Mouse (Mus musculus): Measurements from ENCODE around the gene Olfr763. TPM values are rescaled to one million over a fixed set of nuclear protein-coding genes. Genes with fewer than 3 reads are reported as not detected.
A peak's percentile ranks its signal among the peaks of the same experiment; 100 is the strongest.

Olfr763 gene
- polyA plus RNA-seq (2015; fragmentation: Nextera tagmentation; extraction: Ambion mirVana) = not detected in 2 replicates

DNA sequence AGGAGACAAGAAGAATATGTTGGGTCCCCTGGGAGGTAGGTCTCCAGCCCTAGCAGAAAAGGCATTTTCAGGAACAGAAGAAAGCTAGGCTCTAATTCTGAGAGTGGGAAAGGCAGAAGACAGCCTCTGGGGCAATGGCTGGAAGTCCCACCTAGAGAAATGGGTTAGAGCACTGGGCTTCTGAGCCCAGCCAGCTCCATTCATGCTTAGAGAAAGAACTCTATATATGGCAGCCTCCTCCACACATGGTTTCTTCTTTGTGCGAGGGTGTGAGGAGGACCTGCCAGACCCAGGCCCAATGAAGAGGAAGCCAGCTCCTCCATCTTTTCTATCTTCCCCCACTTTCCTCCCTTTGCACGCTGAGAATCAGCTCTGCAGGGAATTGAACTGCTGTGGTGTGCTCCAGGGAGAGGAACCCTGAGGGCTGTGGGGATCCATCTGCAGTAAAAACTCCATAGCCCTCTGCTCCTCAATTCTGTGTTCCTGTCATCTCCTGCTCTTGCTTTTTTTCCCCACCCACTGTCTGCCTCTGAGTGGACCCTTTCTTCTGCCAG, at the start of gene Olfr763:
Olfr763 (plus strand) TSS at position 504 of the 554 bp plus-strand sequence.
- Histone ChIP-seq H3K4me2 (ENCODE audit: low read length) (no peak within 1 kb of the TSS), H3K9me3 (ENCODE audit: control insufficient read depth, low read length) (no peaks in the 10 kb centered on the region), H3K9ac (ENCODE audit: low read depth, low read length) (no peak within 1 kb of the TSS), H3K27ac (ENCODE audit: low read depth, low read length) (no peak within 1 kb of the TSS), H3K4me1 (ENCODE audit: control insufficient read depth, insufficient read depth, low read depth, low read length) (no peaks in the 10 kb centered on the region), H3K36me3 (ENCODE audit: control insufficient read depth, insufficient read depth, low read length) (no peaks in the 10 kb centered on the region), H3K4me3 (ENCODE audit: low read length) (no peak within 1 kb of the TSS), H3K27me3 (replicated peaks; ENCODE audit: control insufficient read depth, insufficient read depth, low read length) (no peaks in the 10 kb centered on the region)
- ATAC-seq = no peak
- 56% methylated on average over 2 of the region's 2 CpGs for WGBS

- H3K27ac ChIP-seq (ENCODE audit: low read depth, low read length) = no peak overlapping the region
- no peaks in the 10 kb centered on the region for H3K9me3 ChIP-seq (ENCODE audit: control insufficient read depth, low read length)
- ATAC-seq = no peak
- 76% methylated on average over 2 of the region's 2 CpGs for WGBS
- H3K4me3 ChIP-seq (ENCODE audit: low read length) = no peak overlapping the region
- no peaks in the 10 kb centered on the region for H3K27me3 ChIP-seq (replicated peaks; ENCODE audit: control insufficient read depth, insufficient read depth, low read length)
- H3K4me2 ChIP-seq (ENCODE audit: low read length) = no peak overlapping the region
- H3K9ac ChIP-seq (ENCODE audit: low read depth, low read length) = no peak overlapping the region
- no peaks in the 10 kb centered on the region for H3K36me3 ChIP-seq (ENCODE audit: control insufficient read depth, insufficient read depth, low read length)
- H3K4me1 ChIP-seq (ENCODE audit: control insufficient read depth, insufficient read depth, low read depth, low read length) = no peaks in the 10 kb centered on the region
These were observed 45.6 kb upstream of the Olfr763 start for GRCm38 (mm10) chr10:128964961-128965360.

DNA sequence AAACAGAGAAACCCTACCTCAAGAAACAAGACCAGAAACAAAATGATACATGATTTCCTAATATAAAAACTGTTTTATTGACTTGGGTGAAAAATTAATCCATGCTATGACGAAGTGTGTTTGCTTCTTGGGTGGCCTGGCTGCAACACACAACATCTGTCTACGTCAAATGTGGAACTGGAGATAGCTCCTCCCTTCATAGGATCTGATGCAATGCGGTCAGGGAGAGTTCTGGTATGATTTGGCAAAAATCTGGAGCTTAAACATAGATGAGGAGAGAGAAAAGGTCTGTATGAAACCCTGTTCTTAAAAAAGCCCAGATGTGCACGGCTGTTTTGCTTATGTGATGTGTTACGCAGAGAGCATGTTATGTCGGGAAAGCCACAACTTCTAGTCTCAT, 44.7 kb upstream of the Olfr763 start:
- no peaks in the 10 kb centered on the region for H3K27me3 ChIP-seq (replicated peaks; ENCODE audit: control insufficient read depth, insufficient read depth, low read length)
- WGBS = 87% methylated on average over 6 of the region's 6 CpGs
- no peaks in the 10 kb centered on the region for H3K4me1 ChIP-seq (ENCODE audit: control insufficient read depth, insufficient read depth, low read depth, low read length)
- H3K4me2 ChIP-seq (ENCODE audit: low read length) = no peak overlapping the region
- H3K9ac ChIP-seq (ENCODE audit: low read depth, low read length) = no peak overlapping the region
- no peak for ATAC-seq
- no peak overlapping the region for H3K27ac ChIP-seq (ENCODE audit: low read depth, low read length)
- H3K36me3 ChIP-seq (ENCODE audit: control insufficient read depth, insufficient read depth, low read length) = no peaks in the 10 kb centered on the region
- H3K9me3 ChIP-seq (ENCODE audit: control insufficient read depth, low read length) = no peaks in the 10 kb centered on the region
- H3K4me3 ChIP-seq (ENCODE audit: low read length) = no peak overlapping the region

- H3K9ac ChIP-seq (ENCODE audit: low read depth, low read length) = no peak overlapping the region
- H3K4me2 ChIP-seq (ENCODE audit: low read length) = no peak overlapping the region
- H3K4me1 ChIP-seq (ENCODE audit: control insufficient read depth, insufficient read depth, low read depth, low read length) = no peaks in the 10 kb centered on the region
- WGBS = 41% methylated on average over 1 of the region's 1 CpGs
- no peak overlapping the region for H3K27ac ChIP-seq (ENCODE audit: low read depth, low read length)
- no peak overlapping the region for H3K4me3 ChIP-seq (ENCODE audit: low read length)
- H3K36me3 ChIP-seq (ENCODE audit: control insufficient read depth, insufficient read depth, low read length) = no peaks in the 10 kb centered on the region
- ATAC-seq = no peak
- no peaks in the 10 kb centered on the region for H3K9me3 ChIP-seq (ENCODE audit: control insufficient read depth, low read length)
- H3K27me3 ChIP-seq (replicated peaks; ENCODE audit: control insufficient read depth, insufficient read depth, low read length) = no peaks in the 10 kb centered on the region
These were observed 42.2 kb upstream of the Olfr763 start for GRCm38 (mm10) chr10:128968341-128968749.

DNA sequence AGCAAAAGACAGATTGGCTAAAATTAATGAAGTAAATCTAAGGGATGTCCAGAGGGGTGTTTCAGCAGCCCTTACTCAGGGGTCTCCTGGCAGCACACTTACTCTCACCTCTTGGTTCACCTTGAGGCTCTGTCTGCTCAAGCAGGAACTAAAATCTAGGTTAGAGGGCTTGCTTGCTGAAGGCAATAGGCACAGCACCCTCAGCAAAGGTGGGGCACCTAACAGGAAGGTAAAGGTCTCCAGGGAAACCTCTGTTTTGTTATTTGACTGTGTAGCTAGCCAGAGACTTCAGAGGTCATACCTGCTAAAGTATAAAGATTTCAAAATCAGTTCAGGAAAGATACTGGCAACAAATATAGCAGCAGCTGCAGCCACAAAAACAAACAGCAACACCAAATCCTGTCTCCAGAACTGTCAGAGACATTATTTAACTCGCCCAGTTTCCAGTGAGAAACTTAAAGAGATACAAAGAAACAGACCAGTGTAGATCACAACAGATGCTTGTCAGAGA, 39.8 kb upstream of the Olfr763 start:
- no peak overlapping the region for H3K4me2 ChIP-seq (ENCODE audit: low read length)
- no peak for ATAC-seq
- 58% methylated on average over 1 of the region's 1 CpGs for WGBS

DNA sequence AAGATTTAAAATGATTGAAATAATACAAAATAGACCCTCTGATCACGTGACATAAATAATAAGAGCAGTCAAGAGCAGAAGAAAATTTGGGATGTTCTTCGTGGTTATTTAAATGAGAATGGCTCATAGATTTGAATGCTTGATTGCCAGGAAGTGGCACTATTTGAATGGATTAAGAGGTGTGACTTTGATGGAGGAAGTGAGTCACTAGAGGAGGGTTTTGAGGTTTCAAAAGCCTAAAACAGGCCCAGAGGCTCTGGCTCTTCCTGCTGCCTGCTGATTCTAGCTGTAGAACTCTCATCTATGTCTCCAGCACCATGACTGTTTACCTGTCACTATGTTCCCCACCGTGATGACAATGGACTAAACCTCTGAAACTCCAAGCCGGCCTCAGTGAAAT, 37.8 kb upstream of the Olfr763 start:
- no peaks in the 10 kb centered on the region for H3K4me1 ChIP-seq (ENCODE audit: control insufficient read depth, insufficient read depth, low read depth, low read length)
- no peak for ATAC-seq
- H3K4me2 ChIP-seq (ENCODE audit: low read length) = no peak overlapping the region
- 71% methylated on average over 4 of the region's 4 CpGs for WGBS
- no peaks in the 10 kb centered on the region for H3K9me3 ChIP-seq (ENCODE audit: control insufficient read depth, low read length)
- H3K27ac ChIP-seq (ENCODE audit: low read depth, low read length) = no peak overlapping the region
- no peaks in the 10 kb centered on the region for H3K36me3 ChIP-seq (ENCODE audit: control insufficient read depth, insufficient read depth, low read length)
- no peak overlapping the region for H3K9ac ChIP-seq (ENCODE audit: low read depth, low read length)
- no peaks in the 10 kb centered on the region for H3K27me3 ChIP-seq (replicated peaks; ENCODE audit: control insufficient read depth, insufficient read depth, low read length)
- H3K4me3 ChIP-seq (ENCODE audit: low read length) = no peak overlapping the region

More for the DNA sequence above, 39.8 kb upstream of the Olfr763 start:
- Histone ChIP-seq H3K9ac (ENCODE audit: low read depth, low read length) (no peak overlapping the region), H3K9me3 (ENCODE audit: control insufficient read depth, low read length) (no peaks in the 10 kb centered on the region), H3K36me3 (ENCODE audit: control insufficient read depth, insufficient read depth, low read length) (no peaks in the 10 kb centered on the region), H3K4me3 (ENCODE audit: low read length) (no peak overlapping the region), H3K4me1 (ENCODE audit: control insufficient read depth, insufficient read depth, low read depth, low read length) (no peaks in the 10 kb centered on the region), H3K27me3 (replicated peaks; ENCODE audit: control insufficient read depth, insufficient read depth, low read length) (no peaks in the 10 kb centered on the region), H3K27ac (ENCODE audit: low read depth, low read length) (no peak overlapping the region)

- no peak for ATAC-seq
- Histone ChIP-seq H3K36me3 (ENCODE audit: control insufficient read depth, insufficient read depth, low read length) (no peaks in the 10 kb centered on the region), H3K9me3 (ENCODE audit: control insufficient read depth, low read length) (no peaks in the 10 kb centered on the region), H3K27me3 (replicated peaks; ENCODE audit: control insufficient read depth, insufficient read depth, low read length) (no peaks in the 10 kb centered on the region), H3K4me1 (ENCODE audit: control insufficient read depth, insufficient read depth, low read depth, low read length) (no peaks in the 10 kb centered on the region), H3K4me3 (ENCODE audit: low read length) (no peak overlapping the region), H3K9ac (ENCODE audit: low read depth, low read length) (no peak overlapping the region), H3K27ac (ENCODE audit: low read depth, low read length) (no peak overlapping the region), H3K4me2 (ENCODE audit: low read length) (no peak overlapping the region)
- 66% methylated on average over 3 of the region's 3 CpGs for WGBS
These were observed 34.2 kb upstream of the Olfr763 start for GRCm38 (mm10) chr10:128976395-128976794.

DNA sequence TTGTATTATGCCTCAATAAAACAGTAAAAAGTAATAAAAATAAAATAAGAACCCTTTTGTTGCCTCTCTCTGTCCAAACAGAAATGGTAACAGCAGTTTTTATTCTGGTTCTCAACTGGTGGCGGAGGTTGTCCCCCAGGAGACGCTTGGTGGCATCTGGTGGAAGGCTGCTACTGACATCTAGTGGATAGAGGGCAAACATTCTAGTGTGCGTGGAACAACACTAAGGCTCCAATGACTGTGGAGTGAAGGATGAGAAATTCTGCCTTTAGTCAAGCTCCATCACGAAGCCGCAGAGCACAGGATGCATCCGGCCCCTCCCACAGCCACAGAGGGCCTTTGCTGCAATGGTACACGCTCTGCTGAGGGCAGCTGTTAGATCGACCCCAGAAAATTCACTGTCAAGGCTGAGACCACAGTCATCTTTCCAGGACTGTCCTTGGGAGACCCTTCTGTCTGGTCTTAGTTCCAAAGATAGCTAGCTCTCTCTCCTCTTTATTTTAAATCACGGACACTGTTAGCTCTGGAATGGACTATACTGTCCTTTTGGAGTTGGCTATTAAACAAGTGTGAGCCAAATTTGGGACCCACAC, 33.0 kb upstream of the Olfr763 start:
- Histone ChIP-seq H3K36me3 (ENCODE audit: control insufficient read depth, insufficient read depth, low read length) (no peaks in the 10 kb centered on the region), H3K4me1 (ENCODE audit: control insufficient read depth, insufficient read depth, low read depth, low read length) (no peaks in the 10 kb centered on the region), H3K9me3 (ENCODE audit: control insufficient read depth, low read length) (no peaks in the 10 kb centered on the region), H3K9ac (ENCODE audit: low read depth, low read length) (peak overlapping the region; percentile 50), H3K4me2 (ENCODE audit: low read length) (no peak overlapping the region), H3K4me3 (ENCODE audit: low read length) (no peak overlapping the region), H3K27me3 (replicated peaks; ENCODE audit: control insufficient read depth, insufficient read depth, low read length) (no peaks in the 10 kb centered on the region), H3K27ac (ENCODE audit: low read depth, low read length) (no peak overlapping the region)
- ATAC-seq = peak; percentile 87
- 21% methylated on average over 9 of the region's 9 CpGs for WGBS

DNA sequence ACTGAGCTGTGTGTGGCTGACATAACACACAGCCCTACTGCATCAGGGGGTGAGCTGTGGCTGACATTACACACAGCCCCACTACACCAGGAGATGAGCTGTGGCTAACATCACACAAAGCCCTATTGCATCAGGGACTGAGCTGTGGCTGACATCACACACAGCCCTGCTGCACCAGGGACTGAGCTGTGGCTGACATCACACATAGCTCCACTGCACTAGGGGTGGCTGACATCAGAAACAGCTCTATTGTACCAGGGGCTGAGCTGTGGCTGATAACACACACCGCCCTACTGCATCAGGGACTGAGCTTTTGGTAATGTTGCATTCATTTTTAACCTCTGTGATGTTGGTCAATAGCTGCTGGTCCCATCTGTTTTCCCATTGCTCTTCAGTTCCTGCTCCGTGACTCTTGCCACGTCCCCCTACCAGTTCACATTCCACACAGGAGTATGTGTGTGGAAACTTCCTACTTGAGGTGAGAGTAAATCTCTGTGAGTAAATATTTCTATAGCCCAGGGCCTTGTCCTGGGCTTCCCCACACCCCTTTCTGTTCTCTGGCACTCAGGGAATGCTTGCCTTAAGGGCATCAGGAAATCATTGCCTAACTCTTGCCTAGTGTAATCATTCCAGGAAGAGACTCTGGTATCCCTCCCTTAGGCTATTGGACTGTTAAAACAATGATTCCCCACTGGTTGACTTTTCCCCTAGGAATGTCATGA, 29.8 kb upstream of the Olfr763 start:
- Histone ChIP-seq H3K27me3 (replicated peaks; ENCODE audit: control insufficient read depth, insufficient read depth, low read length) (no peaks in the 10 kb centered on the region), H3K4me2 (ENCODE audit: low read length) (no peak overlapping the region), H3K9me3 (ENCODE audit: control insufficient read depth, low read length) (no peaks in the 10 kb centered on the region), H3K4me3 (ENCODE audit: low read length) (no peak overlapping the region), H3K27ac (ENCODE audit: low read depth, low read length) (no peak overlapping the region), H3K4me1 (ENCODE audit: control insufficient read depth, insufficient read depth, low read depth, low read length) (no peaks in the 10 kb centered on the region), H3K9ac (ENCODE audit: low read depth, low read length) (no peak overlapping the region), H3K36me3 (ENCODE audit: control insufficient read depth, insufficient read depth, low read length) (no peaks in the 10 kb centered on the region)
- ATAC-seq = no peak
- WGBS = 79% methylated on average over 3 of the region's 3 CpGs

Data from hindbrain, embryonic 16.5 days (tissue).